Mouse (Mus musculus) G1E (cell line): ENCODE measurements around the gene Polr1e.

Experiments
- CTCF ChIP-seq: IDR thresholded peaks from 2 replicates; pipeline ENCODE4 v1.5.1; 2012; ENCODE audit warnings: low read depth, low read length, inconsistent platforms, mixed read lengths
- GATA1 ChIP-seq: IDR thresholded peaks from 2 replicates; pipeline ENCODE4 v1.6.1; 2012; ENCODE audit warnings: borderline replicate concordance, low read length, inconsistent platforms, mixed read lengths
- TAL1 ChIP-seq: conservative IDR thresholded peaks from 2 replicates; pipeline ENCODE4 v1.6.1; 2012; ENCODE audit warnings: low read depth, low read length, inconsistent platforms, mixed read lengths

- TF ChIP-seq CTCF: no peak
- no peak for TF ChIP-seq GATA1
- no peak for TF ChIP-seq TAL1
Observed at GRCm38 (mm10) chr4:45073544-45073943, 55.2 kb downstream of the Polr1e start.
